Mouse (Mus musculus) cerebellum, adult 18-20 months (tissue): Measurements from ENCODE around the gene Gm1123.

Experiments
- DNase-seq, 2 experiments: peaks; one replicate each; pipeline ENCODE4 v3.0.0; 2021

Gm1123 gene

DNA sequence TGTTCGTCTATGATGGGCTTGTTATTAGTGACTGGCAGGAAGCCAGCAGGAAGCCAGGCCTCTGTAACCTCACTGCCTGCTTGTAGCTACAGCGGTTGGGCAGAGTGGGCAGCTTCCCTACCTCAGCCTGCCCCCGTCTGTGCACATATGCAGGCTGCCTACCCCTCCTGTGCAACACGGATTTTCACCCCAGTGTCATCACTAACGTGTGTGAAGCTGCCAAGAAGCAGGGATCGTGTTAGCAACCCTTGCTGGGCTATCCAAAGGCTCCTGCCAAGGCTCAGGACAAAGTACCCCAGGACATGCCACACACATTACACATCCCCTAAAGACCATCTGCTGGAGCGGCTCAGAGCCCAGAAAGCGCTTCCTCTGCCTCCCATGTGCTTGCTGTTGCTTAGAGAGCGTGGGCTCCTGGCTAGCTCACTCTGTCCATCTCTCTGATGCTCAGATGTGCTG, 35.6 kb downstream of the Gm1123 start:
- peak; percentile 77 to 84 for DNase-seq

GRCm38 (mm10) chr9:98994103-98994502, 41.4 kb downstream of the Gm1123 start:
- no peak for DNase-seq

GRCm38 (mm10) chr9:98987131-98987530, 48.4 kb downstream of the Gm1123 start:
- no peak for DNase-seq

DNA sequence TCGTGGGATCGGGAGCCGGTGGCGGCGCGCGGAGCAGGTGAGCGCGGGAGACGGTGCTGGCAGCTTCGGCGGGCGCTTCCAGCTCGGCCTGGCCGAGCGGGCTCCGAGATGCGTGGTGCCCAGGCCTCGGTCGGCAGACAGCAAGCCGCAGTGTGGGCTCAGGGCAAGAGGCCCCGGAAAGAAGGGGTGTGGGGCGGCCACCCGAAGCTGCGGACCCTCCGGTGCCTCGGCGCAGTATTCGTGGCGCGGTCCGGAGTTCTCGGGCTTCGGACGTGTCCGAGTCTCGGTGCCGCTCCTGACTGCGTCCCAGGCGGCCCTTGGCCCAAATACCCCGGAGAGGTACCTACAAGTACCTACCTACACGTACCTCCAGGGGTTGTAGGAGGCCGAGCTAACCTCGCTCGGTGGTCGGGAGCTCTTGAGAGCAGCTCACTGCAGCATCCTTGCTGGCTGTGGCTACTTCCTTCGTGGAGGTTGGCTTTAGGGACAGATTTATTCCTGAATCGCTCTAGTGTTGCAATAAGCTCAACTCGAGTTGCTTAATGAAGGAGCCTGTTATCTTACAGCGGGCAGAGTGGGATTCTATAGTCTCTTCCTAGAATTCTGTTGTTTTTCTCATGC, 48.9 kb downstream of the Gm1123 start:
- DNase-seq: no peak

GRCm38 (mm10) chr9:98985800-98986475, 49.6 kb downstream of the Gm1123 start, which contains the start of gene Faim:
Faim (plus strand) TSS chr9:98986373.
- peak; percentile 99 to 100 for DNase-seq

- DNase-seq: peak; percentile 88 to 93
Measured at GRCm38 (mm10) chr9:98979431-98980416, 55.8 kb downstream of the Gm1123 start.

GRCm38 (mm10) chr9:98976520-98976919, 59.0 kb downstream of the Gm1123 start:
- DNase-seq: no peak

- no peak for DNase-seq
Measured at GRCm38 (mm10) chr9:98976081-98976480, 59.4 kb downstream of the Gm1123 start.

GRCm38 (mm10) chr9:98974898-98975297, 60.6 kb downstream of the Gm1123 start:
- DNase-seq: no peak

GRCm38 (mm10) chr9:98973561-98973960, 62.0 kb downstream of the Gm1123 start:
- no peak for DNase-seq

DNA sequence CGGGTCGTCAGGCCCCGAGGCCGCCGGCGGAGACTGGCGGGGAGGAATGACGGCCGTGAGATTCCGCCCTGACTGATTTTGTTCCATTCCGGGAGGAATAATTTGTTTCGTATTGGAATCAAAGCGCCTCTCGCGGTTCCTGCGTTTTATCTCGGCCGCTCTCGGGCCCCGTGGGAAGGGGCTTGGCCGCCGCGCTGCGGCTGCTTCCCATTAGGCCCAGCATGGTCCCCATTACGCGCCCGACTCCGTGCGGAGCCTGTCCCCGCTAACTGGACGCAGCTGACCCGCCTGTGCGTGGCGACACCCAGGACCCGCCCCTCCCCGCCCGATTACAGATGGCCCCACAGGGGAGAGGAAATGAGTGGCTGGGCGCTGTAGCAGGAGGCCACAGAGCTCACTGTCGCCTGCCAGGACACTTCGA, 62.4 kb downstream of the Gm1123 start:
- DNase-seq: no peak

GRCm38 (mm10) chr9:98965084-98965483, 70.4 kb downstream of the Gm1123 start:
- DNase-seq: no peak

DNA sequence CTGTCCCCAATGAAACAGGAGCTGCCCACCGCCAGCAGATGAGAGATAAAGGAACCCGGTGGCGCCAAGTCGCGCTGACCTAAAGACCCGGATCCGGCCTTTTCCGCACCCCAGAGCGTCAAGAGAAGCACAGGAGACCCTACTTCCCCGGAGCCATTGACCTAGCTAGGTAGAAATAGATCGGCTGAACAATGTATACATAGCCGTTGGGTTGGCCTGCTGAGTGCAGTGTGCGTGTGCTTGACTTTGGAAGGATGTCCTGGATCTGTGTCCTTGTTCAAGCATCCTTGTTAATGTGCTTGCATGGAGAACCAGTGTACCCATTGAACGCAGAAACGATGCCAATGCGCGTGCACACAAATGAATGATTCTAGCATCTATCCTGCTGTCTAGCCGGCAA, 71.9 kb downstream of the Gm1123 start:
- DNase-seq: no peak

DNA sequence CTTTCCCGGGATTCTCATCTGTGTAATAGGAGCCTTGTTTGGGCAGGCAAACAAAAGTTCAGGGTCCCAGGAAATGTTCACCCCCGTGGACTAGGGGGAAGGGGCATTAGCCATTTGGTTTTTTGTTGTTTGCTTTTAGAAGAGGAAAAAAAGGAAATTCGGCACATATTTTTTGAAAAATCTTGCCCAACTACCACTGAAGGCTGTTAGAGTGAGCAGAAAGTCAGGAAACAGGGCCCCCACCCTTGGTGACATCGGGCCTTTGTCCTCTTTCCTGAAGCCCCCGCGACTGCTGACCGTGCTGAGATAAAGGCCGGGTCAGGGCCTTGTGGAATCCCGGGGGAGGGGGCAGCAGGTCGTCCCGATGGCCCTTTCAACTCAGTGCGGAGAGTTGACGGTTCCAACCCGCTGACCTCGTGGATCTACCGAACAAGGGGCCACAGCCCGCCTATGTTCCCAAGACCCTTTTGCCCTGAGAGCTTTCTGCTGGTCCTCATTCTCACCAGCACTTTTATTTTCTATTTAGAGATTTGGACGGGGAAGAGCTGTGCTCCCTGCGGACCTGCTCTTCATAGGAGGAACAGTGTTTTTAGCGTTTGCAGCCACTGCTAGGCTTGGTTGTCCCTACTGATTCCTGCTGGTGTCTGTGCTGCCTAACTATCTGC, 72.9 kb downstream of the Gm1123 start:
- DNase-seq: no peak

DNA sequence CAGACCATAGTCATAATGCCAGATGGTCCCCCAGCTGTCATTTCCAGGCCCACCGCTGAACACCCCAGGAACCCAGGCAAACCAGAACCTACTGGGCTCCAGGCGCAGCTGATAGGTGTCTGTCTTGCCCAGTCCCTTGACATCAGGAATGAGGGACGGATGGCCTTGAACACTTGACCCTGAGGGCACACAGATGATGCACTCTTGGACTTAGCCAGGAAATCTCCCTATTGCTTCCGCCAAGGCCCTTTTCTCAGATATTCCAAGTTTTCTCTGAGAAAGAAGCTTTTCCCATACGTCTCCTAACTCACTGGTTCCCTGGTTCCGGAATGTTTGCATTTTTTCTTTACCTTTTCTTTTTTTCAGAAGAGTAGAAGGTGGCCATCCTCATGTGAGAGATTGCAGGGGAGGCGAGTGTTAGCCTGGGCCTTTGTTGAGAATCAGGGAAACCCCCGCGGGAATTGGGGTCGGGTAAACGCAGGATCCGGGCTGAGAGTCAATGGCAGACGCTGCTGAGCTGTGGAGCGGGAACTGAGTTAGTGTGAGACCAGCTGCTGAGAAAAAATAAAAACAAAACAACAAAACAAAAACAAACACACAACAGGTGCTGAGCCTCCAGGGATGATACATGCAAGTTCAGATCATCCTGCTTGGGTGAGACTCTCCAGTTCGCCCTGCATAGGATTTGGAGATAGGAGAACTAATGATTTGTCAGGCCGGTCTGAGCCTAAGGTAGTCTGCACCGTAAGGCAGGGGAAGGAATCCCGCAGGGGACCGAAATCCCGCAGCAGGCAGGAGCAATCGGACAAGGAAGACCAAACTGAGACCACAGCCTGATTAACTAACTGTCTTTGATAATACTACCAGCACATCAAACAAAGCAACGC, 73.7 kb downstream of the Gm1123 start:
- no peak for DNase-seq

DNA sequence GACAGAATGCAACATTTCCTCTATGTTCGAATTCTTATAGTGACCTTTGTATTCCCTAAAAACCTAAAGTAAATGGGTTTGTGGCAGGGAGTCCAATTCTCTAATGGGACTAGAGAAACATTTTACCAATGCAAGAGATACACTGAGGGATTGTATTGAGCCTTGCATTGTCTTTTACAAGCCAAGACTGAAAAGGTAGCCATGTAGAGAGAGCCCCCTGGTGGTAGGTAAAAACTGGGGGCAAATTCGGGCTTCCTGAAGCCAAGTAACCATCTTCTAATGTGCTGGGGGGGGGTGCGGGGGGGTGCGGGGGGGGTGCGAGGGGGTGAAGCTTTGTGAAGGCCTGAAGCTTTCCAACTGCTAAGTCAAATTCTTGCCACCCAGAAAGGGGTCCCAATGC, 75.2 kb downstream of the Gm1123 start:
- no peak for DNase-seq

- no peak for DNase-seq
Measured at GRCm38 (mm10) chr9:98959851-98960250, 75.7 kb downstream of the Gm1123 start.

DNA sequence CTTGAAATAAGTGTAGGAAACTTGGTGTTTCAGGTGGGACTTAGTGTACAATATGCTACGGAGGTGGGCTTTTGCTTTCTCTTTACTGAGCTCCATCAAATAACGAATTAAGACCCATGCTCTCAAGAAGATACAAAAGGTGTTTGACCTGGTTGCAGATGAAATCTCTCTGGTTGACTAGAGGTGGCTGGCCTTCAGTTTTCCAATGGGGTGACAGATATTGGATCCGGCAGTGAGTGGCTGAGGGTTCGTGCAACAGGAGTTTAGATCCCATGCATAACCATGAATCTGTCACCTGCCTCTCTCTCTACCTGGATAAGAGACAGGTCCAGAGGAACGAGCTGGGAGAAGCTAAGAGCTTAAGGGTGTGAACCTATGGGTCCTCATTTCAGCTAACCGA, 76.9 kb downstream of the Gm1123 start:
- DNase-seq: no peak

- DNase-seq: no peak
Measured at GRCm38 (mm10) chr9:98957751-98958351, 77.7 kb downstream of the Gm1123 start.
